Mouse (Mus musculus) lung, adult 2 months (tissue): ENCODE measurements around the gene Neurl3.

ENCODE experiments used
- CTCF ChIP-seq: fragments of 200-500 bp; IDR thresholded peaks from 2 replicates; pipeline ENCODE4 v1.5.1; 2011; ENCODE audit warnings: mild to moderate bottlenecking, low read length, control low read depth; ENCODE audit not compliant: insufficient read depth
- POLR2A ChIP-seq: fragments of 200-500 bp; IDR thresholded peaks from 2 replicates; pipeline ENCODE4 v1.6.1; 2011; ENCODE audit warnings: low read depth, mild to moderate bottlenecking, control low read depth, low read length, borderline replicate concordance; ENCODE audit errors: extremely low read depth

GRCm38 (mm10) chr1:36241903-36242429, 32.5 kb downstream of the Neurl3 start:
- TF ChIP-seq POLR2A (no peak), CTCF (no peak)
